Mouse (Mus musculus) liver, postnatal 0 days (tissue): ENCODE data around the gene Efs.

ENCODE experiments used
- CTCF ChIP-seq: sonication (generic); IDR thresholded peaks from 2 replicates; pipeline ENCODE4 v1.5.1; 2016; ENCODE audit warnings: antibody characterized with exemption, low read depth
- EP300 ChIP-seq: IDR thresholded peaks from 2 replicates; pipeline ENCODE4 v1.6.1; 2016; ENCODE audit warnings: antibody characterized with exemption, low read depth, mild to moderate bottlenecking

DNA sequence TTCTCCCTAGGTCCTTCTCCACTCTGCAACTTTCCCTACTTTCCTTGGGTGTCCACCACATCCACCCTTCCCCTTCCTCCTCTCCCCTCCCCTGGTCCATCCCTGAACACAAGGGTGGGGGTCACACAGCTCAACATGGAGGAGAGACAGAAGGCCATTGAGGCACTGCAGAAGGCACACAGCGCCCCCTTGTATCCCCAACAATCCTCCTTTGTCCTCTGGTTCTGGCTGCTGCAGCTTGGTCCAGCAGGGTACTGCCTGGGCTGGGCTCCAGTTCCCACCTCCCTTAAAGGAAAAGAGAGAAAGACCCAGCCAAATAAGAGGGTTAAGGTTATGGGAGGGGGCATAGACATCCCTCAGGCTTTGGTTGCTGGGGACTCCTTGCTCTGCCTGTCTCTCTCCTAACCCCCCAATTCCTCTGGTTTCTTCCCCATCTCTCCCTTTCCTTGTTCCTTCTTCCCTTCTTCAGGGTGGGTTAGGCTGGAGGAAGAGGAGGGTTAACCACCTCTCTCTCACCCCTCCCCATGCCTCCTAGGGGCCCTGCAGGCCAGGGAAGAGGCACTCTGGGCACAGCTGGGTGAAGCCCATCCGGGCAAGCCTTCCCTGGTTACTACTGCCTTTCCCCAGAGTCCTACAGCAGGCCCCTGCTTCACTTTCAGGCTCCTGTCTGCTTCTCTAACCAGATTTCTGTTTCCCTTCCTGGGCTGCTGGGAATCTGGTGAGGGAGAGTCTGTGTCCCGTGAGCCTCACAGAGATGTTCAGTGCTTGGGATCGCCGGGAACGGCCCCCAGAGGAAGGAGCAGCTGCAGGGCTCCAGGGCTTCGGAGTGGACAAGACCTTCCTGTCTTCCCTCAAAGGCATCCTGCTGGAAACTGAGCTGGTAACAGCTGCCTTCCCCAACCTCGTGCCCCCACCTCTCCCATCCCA lies 10.2 kb upstream of the Efs start, which contains the start of gene Cmtm5:
- TF ChIP-seq CTCF, result no peak
- no peak for TF ChIP-seq EP300
